Mouse (Mus musculus): ENCODE measurements at regions not wholly inside any gene's neighbourhood (a gene's known extent, or its start where the extent isn't known, plus 50 kb on each side); places are given as distances from the start of the nearest gene placed in this dataset.

DNA sequence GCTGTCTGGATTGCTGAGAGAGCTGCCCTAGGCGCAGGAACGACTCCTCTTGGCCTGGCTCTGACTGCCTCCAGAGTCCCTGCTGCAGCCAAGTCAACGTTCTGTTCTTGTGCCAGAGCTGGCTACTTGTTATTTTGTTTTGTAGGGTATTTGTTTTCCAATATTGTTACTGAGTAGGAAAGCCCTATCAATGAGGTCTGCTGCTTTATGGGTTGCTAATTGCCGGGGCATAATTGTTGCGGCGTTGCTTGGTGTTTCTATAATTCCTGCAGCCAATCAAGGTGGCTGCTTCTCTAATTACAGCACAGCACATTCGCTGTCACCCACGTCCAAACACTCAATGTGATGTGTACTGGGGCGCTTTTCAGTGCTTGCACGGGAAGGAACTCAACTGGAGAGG lies 589.4 kb downstream of the Tox3 start:
- no peak overlapping the region for H3K27ac ChIP-seq (ENCODE audit: low read depth)
- no peaks in the 10 kb centered on the region for H3K4me1 ChIP-seq (ENCODE audit: insufficient read depth)
- TF ChIP-seq CTCF (IDR thresholded peaks at IDR 0.05; ENCODE audit: low read depth) = no peak
- H3K36me3 ChIP-seq (ENCODE audit: insufficient read depth) = no peaks in the 10 kb centered on the region
- no peak for DNase-seq
- no peak for ATAC-seq (ENCODE audit: insufficient read depth)
- no peaks in the 10 kb centered on the region for H3K9me3 ChIP-seq (ENCODE audit: low read depth, low read length)
- H3K9ac ChIP-seq = no peak overlapping the region
- 65% methylated on average over 10 of the region's 10 CpGs for WGBS
- no peaks in the 10 kb centered on the region for H3K27me3 ChIP-seq (ENCODE audit: insufficient read depth, low read length)
- no peak overlapping the region for H3K4me2 ChIP-seq
- H3K4me3 ChIP-seq (ENCODE audit: low read depth, low read length) = no peak overlapping the region

GRCm38 (mm10) chr8:89755951-89756350 lies 592.2 kb downstream of the Tox3 start:
- TF ChIP-seq CTCF (IDR thresholded peaks at IDR 0.05; ENCODE audit: low read depth) = no peak
- 47% methylated on average over 3 of the region's 3 CpGs for WGBS
- Histone ChIP-seq H3K9ac (no peak overlapping the region), H3K4me1 (ENCODE audit: insufficient read depth) (no peaks in the 10 kb centered on the region), H3K4me3 (ENCODE audit: low read depth, low read length) (no peak overlapping the region), H3K27ac (ENCODE audit: low read depth) (no peak overlapping the region), H3K36me3 (ENCODE audit: insufficient read depth) (no peaks in the 10 kb centered on the region), H3K9me3 (ENCODE audit: low read depth, low read length) (no peaks in the 10 kb centered on the region), H3K27me3 (ENCODE audit: insufficient read depth, low read length) (no peaks in the 10 kb centered on the region), H3K4me2 (no peak overlapping the region)
- no peak for DNase-seq
- ATAC-seq (ENCODE audit: insufficient read depth) = no peak

DNA sequence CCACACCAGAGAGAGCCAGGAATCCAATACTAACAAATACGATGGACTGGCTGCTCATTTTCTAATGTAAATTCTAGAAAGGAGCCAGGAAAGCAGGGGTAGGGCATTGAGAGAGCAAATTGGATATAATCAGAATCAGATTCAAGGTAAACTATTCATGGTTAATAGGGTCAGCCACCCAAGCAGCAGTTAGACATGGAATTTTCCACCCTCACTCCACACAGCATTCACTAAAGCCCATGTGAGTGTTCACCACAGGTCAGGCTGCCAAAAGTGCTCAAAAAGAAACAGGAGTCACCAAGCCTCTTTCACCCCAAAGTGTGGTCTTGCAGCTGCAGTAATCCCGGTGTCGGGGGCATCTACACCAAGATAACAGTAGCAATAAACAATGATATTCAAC lies 596.9 kb downstream of the Tox3 start:
- no peak overlapping the region for H3K27ac ChIP-seq (ENCODE audit: low read depth)
- 60% methylated on average over 3 of the region's 3 CpGs for WGBS
- no peaks in the 10 kb centered on the region for H3K9me3 ChIP-seq (ENCODE audit: low read depth, low read length)
- H3K36me3 ChIP-seq (ENCODE audit: insufficient read depth) = no peaks in the 10 kb centered on the region
- ATAC-seq (ENCODE audit: insufficient read depth) (no peak), DNase-seq (no peak)
- H3K9ac ChIP-seq = no peak overlapping the region
- no peak for TF ChIP-seq CTCF (IDR thresholded peaks at IDR 0.05; ENCODE audit: low read depth)
- no peaks in the 10 kb centered on the region for H3K27me3 ChIP-seq (ENCODE audit: insufficient read depth, low read length)
- no peaks in the 10 kb centered on the region for H3K4me1 ChIP-seq (ENCODE audit: insufficient read depth)
- H3K4me3 ChIP-seq (ENCODE audit: low read depth, low read length) = no peak overlapping the region
- no peak overlapping the region for H3K4me2 ChIP-seq

DNA sequence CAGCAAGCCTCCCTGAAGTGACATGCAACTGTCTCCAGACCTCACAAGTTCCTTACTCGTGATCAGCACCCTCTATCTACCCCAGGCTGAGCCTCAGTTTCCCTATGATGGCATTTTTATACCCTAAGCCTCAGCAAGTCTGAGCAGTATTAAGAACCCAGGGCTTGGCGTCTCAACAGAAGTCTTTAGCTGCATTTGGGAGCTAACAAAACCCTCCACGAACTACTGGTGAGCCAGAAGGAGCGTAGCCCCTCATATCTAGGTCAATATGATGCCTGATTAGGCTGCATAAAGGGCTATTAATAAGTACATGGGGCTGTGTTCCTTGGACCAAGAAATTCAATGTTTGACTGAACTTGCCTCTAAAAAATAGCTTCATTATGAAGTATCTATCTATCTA lies 600.4 kb downstream of the Tox3 start:
- H3K27me3 ChIP-seq (ENCODE audit: insufficient read depth, low read length) = no peaks in the 10 kb centered on the region
- no peak overlapping the region for H3K9ac ChIP-seq
- TF ChIP-seq CTCF (IDR thresholded peaks at IDR 0.05; ENCODE audit: low read depth) = no peak
- DNase-seq (no peak), ATAC-seq (ENCODE audit: insufficient read depth) (no peak)
- H3K4me3 ChIP-seq (ENCODE audit: low read depth, low read length) = no peak overlapping the region
- H3K9me3 ChIP-seq (ENCODE audit: low read depth, low read length) = no peaks in the 10 kb centered on the region
- H3K4me2 ChIP-seq = no peak overlapping the region
- H3K36me3 ChIP-seq (ENCODE audit: insufficient read depth) = no peaks in the 10 kb centered on the region
- H3K27ac ChIP-seq (ENCODE audit: low read depth) = no peak overlapping the region
- no peaks in the 10 kb centered on the region for H3K4me1 ChIP-seq (ENCODE audit: insufficient read depth)
- 66% methylated on average over 4 of the region's 4 CpGs for WGBS

- Histone ChIP-seq H3K4me3 (ENCODE audit: low read depth, low read length) (no peak overlapping the region), H3K27me3 (ENCODE audit: insufficient read depth, low read length) (0 out of 2 replicates have a peak, but pooled peaks cover 3% of the 10 kb centered on the region), H3K4me1 (ENCODE audit: insufficient read depth) (no peaks in the 10 kb centered on the region), H3K4me2 (no peak overlapping the region), H3K9ac (no peak overlapping the region), H3K36me3 (ENCODE audit: insufficient read depth) (no peaks in the 10 kb centered on the region), H3K27ac (ENCODE audit: low read depth) (no peak overlapping the region), H3K9me3 (ENCODE audit: low read depth, low read length) (no peaks in the 10 kb centered on the region)
- 62% methylated on average over 11 of the region's 11 CpGs for WGBS
- ATAC-seq (ENCODE audit: insufficient read depth) (no peak), DNase-seq (no peak)
- TF ChIP-seq CTCF (IDR thresholded peaks at IDR 0.05; ENCODE audit: low read depth) = no peak
These were observed 603.7 kb downstream of the Tox3 start for GRCm38 (mm10) chr8:89744267-89745028.

DNA sequence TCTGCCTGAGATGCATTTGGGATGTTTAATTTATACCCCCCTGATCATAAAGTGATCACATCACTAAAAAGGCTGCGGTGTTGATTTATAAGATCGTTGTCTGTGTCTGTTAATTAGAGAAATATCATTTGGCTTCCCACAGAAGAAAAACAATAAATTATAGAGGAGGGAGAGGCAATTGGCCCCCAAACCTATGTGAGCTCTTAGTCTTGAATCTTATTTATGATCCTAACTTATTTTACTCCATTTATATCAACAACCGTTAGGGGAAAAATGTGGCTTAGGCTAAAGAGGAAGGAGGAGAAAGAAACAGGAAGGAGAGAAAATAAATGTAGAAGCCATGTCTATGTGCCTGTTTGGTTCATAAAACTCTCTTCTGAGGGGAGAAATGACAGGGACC lies 609.5 kb downstream of the Tox3 start:
- H3K4me1 ChIP-seq (ENCODE audit: insufficient read depth) = no peaks in the 10 kb centered on the region
- ATAC-seq (ENCODE audit: insufficient read depth) = no peak
- no peak overlapping the region for H3K4me2 ChIP-seq
- H3K27ac ChIP-seq (ENCODE audit: low read depth) = no peak overlapping the region
- no peak overlapping the region for H3K4me3 ChIP-seq (ENCODE audit: low read depth, low read length)
- no peak for TF ChIP-seq CTCF (IDR thresholded peaks at IDR 0.05; ENCODE audit: low read depth)
- 0 out of 2 replicates have a peak, but pooled peaks cover 3% of the 10 kb centered on the region for H3K27me3 ChIP-seq (ENCODE audit: insufficient read depth, low read length)
- DNase-seq = no peak
- no peaks in the 10 kb centered on the region for H3K36me3 ChIP-seq (ENCODE audit: insufficient read depth)
- 81% methylated on average over 3 of the region's 3 CpGs for WGBS
- H3K9ac ChIP-seq = no peak overlapping the region
- H3K9me3 ChIP-seq (ENCODE audit: low read depth, low read length) = no peaks in the 10 kb centered on the region

- Histone ChIP-seq H3K27ac (ENCODE audit: low read depth) (no peak overlapping the region), H3K4me1 (ENCODE audit: insufficient read depth) (no peaks in the 10 kb centered on the region)
These were observed 610.5 kb downstream of the Tox3 start for GRCm38 (mm10) chr8:89737636-89738035.

More at GRCm38 (mm10) chr8:89737636-89738035, 610.5 kb downstream of the Tox3 start:
- no peak for ATAC-seq (ENCODE audit: insufficient read depth)
- 78% methylated on average over 1 of the region's 1 CpGs for WGBS
- Histone ChIP-seq H3K36me3 (ENCODE audit: insufficient read depth) (no peaks in the 10 kb centered on the region), H3K4me2 (no peak overlapping the region), H3K9me3 (ENCODE audit: low read depth, low read length) (no peaks in the 10 kb centered on the region), H3K9ac (no peak overlapping the region), H3K27me3 (ENCODE audit: insufficient read depth, low read length) (0 out of 2 replicates have a peak, but pooled peaks cover 3% of the 10 kb centered on the region), H3K4me3 (ENCODE audit: low read depth, low read length) (no peak overlapping the region)
- no peak for TF ChIP-seq CTCF (IDR thresholded peaks at IDR 0.05; ENCODE audit: low read depth)
- no peak for DNase-seq
